Mouse (Mus musculus) liver, postnatal 0 days (tissue): ENCODE data around the gene Zfp109.

ENCODE experiments used
- CTCF ChIP-seq: sonication (generic); IDR thresholded peaks from 2 replicates; pipeline ENCODE4 v1.5.1; 2016; ENCODE audit warnings: antibody characterized with exemption, low read depth
- EP300 ChIP-seq: IDR thresholded peaks from 2 replicates; pipeline ENCODE4 v1.6.1; 2016; ENCODE audit warnings: antibody characterized with exemption, low read depth, mild to moderate bottlenecking

GRCm38 (mm10) chr7:24254633-24255474, 17.5 kb upstream of the Zfp109 start, which contains the start of gene Zfp108:
- TF ChIP-seq CTCF: no peak
- no peak for TF ChIP-seq EP300
